In genomic region chr3:102743781-102744471, GRCm38 (mm10) we compare ENCODE assay signal across 16 mouse cellular contexts. TPM values are rescaled to one million over a fixed set of nuclear protein-coding genes. Genes with fewer than 3 reads are reported as not detected.
DNase-seq lines count a peak whose midpoint lies in the region; ATAC-seq and TF ChIP-seq lines count a peak whose summit lies in the region.
"Had no signal": no experiment of that assay in that cellular context is flagged by ENCODE, and none has a peak within 500 bp of the region (broad histone marks: within the 10 kb centered on the region; RNA-seq: fewer than 3 reads in every experiment).

No protein-coding gene starts in this region.

- H3K9ac ChIP-seq in forebrain, embryonic 13.5 days, result no peak overlapping the region
- H3K9ac ChIP-seq in forebrain, embryonic 11.5 days (ENCODE audit: low read length), result no peak overlapping the region
- no peak overlapping the region for H3K9ac ChIP-seq in hindbrain, embryonic 16.5 days (ENCODE audit: low read depth, low read length)
- H3K9ac ChIP-seq: neural tube, embryonic 13.5 days had no signal

- H3K27me3 ChIP-seq in forebrain, embryonic 13.5 days, result no peaks in the 10 kb centered on the region
- no peaks in the 10 kb centered on the region for H3K27me3 ChIP-seq in forebrain, embryonic 11.5 days (ENCODE audit: control insufficient read depth, insufficient read depth, low read length)
- no peaks in the 10 kb centered on the region for H3K27me3 ChIP-seq in hindbrain, embryonic 16.5 days (replicated peaks; ENCODE audit: control insufficient read depth, insufficient read depth, low read length)
- H3K27me3 ChIP-seq: neural tube, embryonic 13.5 days had no signal

- H3K27ac ChIP-seq in forebrain, embryonic 13.5 days, result no peak overlapping the region
- H3K27ac ChIP-seq in forebrain, embryonic 11.5 days (ENCODE audit: low read depth, low read length), result no peak overlapping the region
- peak overlapping the region; percentile 40 for H3K27ac ChIP-seq in layer of hippocampus, adult 2 months
- H3K27ac ChIP-seq in hindbrain, embryonic 16.5 days (ENCODE audit: low read depth, low read length), result no peak overlapping the region

- H3K36me3 ChIP-seq in forebrain, embryonic 13.5 days (ENCODE audit: poor library complexity, severe bottlenecking), result no peaks in the 10 kb centered on the region
- no peaks in the 10 kb centered on the region for H3K36me3 ChIP-seq in forebrain, embryonic 11.5 days (ENCODE audit: control insufficient read depth, insufficient read depth, low read length)
- no peaks in the 10 kb centered on the region for H3K36me3 ChIP-seq in hindbrain, embryonic 16.5 days (ENCODE audit: control insufficient read depth, insufficient read depth, low read length)
- H3K36me3 ChIP-seq: neural tube, embryonic 13.5 days had no signal

- DNase-seq in forebrain, embryonic 11.5 days (ENCODE audit: low spot score), result no peak
- no peak for DNase-seq in layer of hippocampus, adult 2 months (ENCODE audit: low spot score in 2 of 2)
- no peak for DNase-seq in layer of hippocampus, postnatal 36 days
- DNase-seq in brain, adult 2 months (ENCODE audit: low read depth, low spot score), result peak; percentile 41
- DNase-seq in layer of hippocampus, adult 18-20 months (ENCODE audit: low spot score in 2 of 2), result no peak
- DNase-seq: cerebellum, postnatal 10 days; kidney, adult 18-20 months; midbrain, embryonic 14.5 days; right cerebral cortex, postnatal 14 days had no signal

- H3K4me3 ChIP-seq in forebrain, embryonic 13.5 days, result no peak overlapping the region
- H3K4me3 ChIP-seq in forebrain, embryonic 11.5 days (ENCODE audit: low read depth, low read length), result no peak overlapping the region
- no peak overlapping the region for H3K4me3 ChIP-seq in layer of hippocampus, adult 2 months
- no peak overlapping the region for H3K4me3 ChIP-seq in hindbrain, embryonic 16.5 days (ENCODE audit: low read length)
- H3K4me3 ChIP-seq: erythroblast, embryonic 14.5 days; neural tube, embryonic 13.5 days had no signal

- WGBS in forebrain, embryonic 13.5 days, result 56% methylated on average over 9 of the region's 9 CpGs
- 71% methylated on average over 9 of the region's 9 CpGs for WGBS in forebrain, embryonic 11.5 days
- 71% methylated on average over 9 of the region's 9 CpGs for WGBS in hindbrain, embryonic 16.5 days

- no peak overlapping the region for H3K4me2 ChIP-seq in forebrain, embryonic 13.5 days
- no peak overlapping the region for H3K4me2 ChIP-seq in forebrain, embryonic 11.5 days (ENCODE audit: low read depth, low read length, severe bottlenecking)
- H3K4me2 ChIP-seq in hindbrain, embryonic 16.5 days (ENCODE audit: low read length), result no peak overlapping the region
- H3K4me2 ChIP-seq: neural tube, embryonic 13.5 days had no signal

- 0 out of 2 replicates have a peak, but pooled peaks have one; percentile 50 for ATAC-seq in forebrain, embryonic 13.5 days
- no peak for ATAC-seq in forebrain, embryonic 11.5 days (replicated peaks; ENCODE audit: low FRiP score)
- peak; percentile 27; the same call in 1 of the 2 replicates for ATAC-seq in hindbrain, embryonic 16.5 days
- no peak for ATAC-seq in megakaryocyte-erythroid progenitor cell, adult 5-6 weeks (replicated peaks; ENCODE audit: low FRiP score, low TSS enrichment, poor library complexity, severe bottlenecking)

- H3K4me1 ChIP-seq in forebrain, embryonic 13.5 days, result peaks cover 34% of the 10 kb centered on the region
- no peaks in the 10 kb centered on the region; the same call in 1 of the 2 replicates for H3K4me1 ChIP-seq in forebrain, embryonic 11.5 days (replicated peaks; ENCODE audit: control insufficient read depth, insufficient read depth, low read length)
- H3K4me1 ChIP-seq in hindbrain, embryonic 16.5 days (ENCODE audit: control insufficient read depth, insufficient read depth, low read depth, low read length), result peaks cover 7% of the 10 kb centered on the region

- no peak for TF ChIP-seq CTCF in layer of hippocampus, adult 2 months (conservative IDR thresholded peaks at IDR 0.05)

- H3K9me3 ChIP-seq in forebrain, embryonic 13.5 days (replicated peaks), result no peaks in the 10 kb centered on the region
- H3K9me3 ChIP-seq in forebrain, embryonic 11.5 days (ENCODE audit: control insufficient read depth, low read length), result no peaks in the 10 kb centered on the region
- H3K9me3 ChIP-seq in hindbrain, embryonic 16.5 days (ENCODE audit: control insufficient read depth, low read length), result no peaks in the 10 kb centered on the region
- H3K9me3 ChIP-seq: neural tube, embryonic 13.5 days had no signal

RNA-seq across cellular contexts. Expression of gene Tspan2, which starts 9.6 kb away (rescaled TPM):
- 5.6 and 5.8 TPM in 2 replicates for polyA plus RNA-seq in forebrain, embryonic 13.5 days (2015; fragmentation: Nextera tagmentation; extraction: Ambion mirVana)
- 9.0 and 9.5 TPM in 2 replicates for polyA plus RNA-seq in forebrain, embryonic 11.5 days (2014; fragmentation: Nextera tagmentation; extraction: Ambion mirVana)
- total RNA-seq in layer of hippocampus, adult 2 months (2021), result 10 to 100 TPM; 70.5 to 76.2 TPM
- 100 to 1,000 TPM; 107 to 123 TPM for total RNA-seq in layer of hippocampus, postnatal 36 days (2021)
- polyA plus RNA-seq in hindbrain, embryonic 16.5 days (2015; fragmentation: Nextera tagmentation; extraction: Ambion mirVana), result 14.9 and 15.6 TPM in 2 replicates
- 1.3 and 1.6 TPM in 2 replicates for total RNA-seq in megakaryocyte-erythroid progenitor cell, adult 5-6 weeks (2014; fragmentation: Nextera tagmentation)
- 1.0 TPM in 1 of 2 replicates, not detected in the other for total RNA-seq in megakaryocyte-erythroid progenitor cell, adult 5-6 weeks (2017)
- total RNA-seq in layer of hippocampus, adult 18-20 months (2021), result 10 to 100 TPM; 52.5 to 66.4 TPM
- polyA plus RNA-seq: erythroblast, embryonic 14.5 days had no signal

RNA-seq across cellular contexts. Expression of gene Tshb, which starts 38.6 kb away (rescaled TPM):
- 0.08 and 0.12 TPM in 2 replicates for polyA plus RNA-seq in forebrain, embryonic 13.5 days (2015; fragmentation: Nextera tagmentation; extraction: Ambion mirVana)
- polyA plus RNA-seq in forebrain, embryonic 11.5 days (2014; fragmentation: Nextera tagmentation; extraction: Ambion mirVana), result 0.15 TPM in 1 of 2 replicates, not detected in the other
- not detected for total RNA-seq in layer of hippocampus, adult 2 months (2021)
- total RNA-seq in layer of hippocampus, postnatal 36 days (2021), result not detected
- polyA plus RNA-seq in hindbrain, embryonic 16.5 days (2015; fragmentation: Nextera tagmentation; extraction: Ambion mirVana), result 0.27 and 0.40 TPM in 2 replicates
- total RNA-seq in megakaryocyte-erythroid progenitor cell, adult 5-6 weeks (2014; fragmentation: Nextera tagmentation), result not detected in 2 replicates
- not detected in 2 replicates for total RNA-seq in megakaryocyte-erythroid progenitor cell, adult 5-6 weeks (2017)
- total RNA-seq in layer of hippocampus, adult 18-20 months (2021), result not detected
- total RNA-seq: ES-E14; gastrocnemius, postnatal 36 days had no signal
- polyA plus RNA-seq: erythroblast, embryonic 14.5 days had no signal

Comparison
In these comparisons a context has a peak if more than half of its experiments do, and no peak if none do; other contexts are left out.
1. ATAC-seq: peak in forebrain, embryonic 13.5 days (single experiment) and hindbrain, embryonic 16.5 days (single experiment); none in forebrain, embryonic 11.5 days (single experiment) and megakaryocyte-erythroid progenitor cell, adult 5-6 weeks (single experiment).
2. RNA of gene Tspan2, which starts 9.6 kb away (total RNA-seq): 107 to 123 TPM in layer of hippocampus, postnatal 36 days, 70.5 to 76.2 TPM in layer of hippocampus, adult 2 months and 52.5 to 66.4 TPM in layer of hippocampus, adult 18-20 months; 1.0 to 1.6 TPM in megakaryocyte-erythroid progenitor cell, adult 5-6 weeks; every median in the first group is over 10 times any median in the second.